Mouse (Mus musculus) CD4-positive naive resting alpha-beta T cell, adult 57 days (primary cell): ENCODE results near the gene Sirt2. TPM values are rescaled to one million over a fixed set of nuclear protein-coding genes. Genes with fewer than 3 reads are reported as not detected.

ENCODE experiments used
- total RNA-seq: library from RNA; stranded (reverse); gene quantifications from one replicate; pipeline ENCODE4 v1.2.4, GENCODE M21; 2023

Gene Sirt2
- 69.1 TPM for total RNA-seq

GRCm38 (mm10) chr7:28766173-28766879, at the start of gene Sirt2:
TSS of gene Sirt2 (plus strand) at chr7:28766735.

GRCm38 (mm10) chr7:28741709-28742438, 24.7 kb upstream of the Sirt2 start, which contains the start of the genes Mrps12 and Sars2:
TSS of gene Mrps12 (minus strand) at chr7:28741820.
TSS of gene Sars2 (plus strand) at chr7:28741992.

GRCm38 (mm10) chr7:28756079-28756478, 10.5 kb upstream of the Sirt2 start, which contains the start of gene Ccer2:
TSS of gene Ccer2 (plus strand) at chr7:28756174.

GRCm38 (mm10) chr7:28767462-28767965, 979 bp downstream of the Sirt2 start, which contains the start of gene Nfkbib:
TSS of gene Nfkbib (minus strand) at chr7:28767512.

GRCm38 (mm10) chr7:28788307-28789195, 22.0 kb downstream of the Sirt2 start, which contains the start of gene Rinl:
TSS of gene Rinl (plus strand) at chr7:28788969.

GRCm38 (mm10) chr7:28808221-28808941, 41.8 kb downstream of the Sirt2 start, which contains the start of gene Hnrnpl:
TSS of gene Hnrnpl (plus strand) at chr7:28808541.

GRCm38 (mm10) chr7:28824941-28825685, 58.6 kb downstream of the Sirt2 start, which contains the start of gene Ech1:
TSS of gene Ech1 (plus strand) at chr7:28825217.

GRCm38 (mm10) chr7:28833723-28834347, 67.3 kb downstream of the Sirt2 start, which contains the start of gene Lgals4:
TSS of gene Lgals4 (plus strand) at chr7:28833854.

Other genes with a start within 250 kb of the Sirt2 start
- not detected for gene Ifnl3, start 243.9 kb upstream of the Sirt2 start, total RNA-seq
- gene Sycn, start 225.8 kb upstream of the Sirt2 start, total RNA-seq, result not detected
- 0.38 TPM for gene Nccrp1, start 219.5 kb upstream of the Sirt2 start, total RNA-seq
- gene Samd4b, start 168.6 kb upstream of the Sirt2 start, total RNA-seq, result 45.7 TPM
- gene Pak4, start 168.6 kb upstream of the Sirt2 start, total RNA-seq, result 8.9 TPM
- gene Acp7, start 135.4 kb upstream of the Sirt2 start, total RNA-seq, result not detected
- gene Fbxo27, start 73.9 kb upstream of the Sirt2 start, total RNA-seq, result 2.8 TPM
- 34.4 TPM for gene Fbxo17, start 49.9 kb upstream of the Sirt2 start, total RNA-seq
- 24.0 TPM for gene Mrps12, start 24.9 kb upstream of the Sirt2 start, total RNA-seq
- gene Sars2, start 24.7 kb upstream of the Sirt2 start, total RNA-seq, result 22.5 TPM
- 1.3 TPM for gene Ccer2, start 10.6 kb upstream of the Sirt2 start, total RNA-seq
- 58.4 TPM for gene Nfkbib, start 777 bp downstream of the Sirt2 start, total RNA-seq
- gene Rinl, start 22.2 kb downstream of the Sirt2 start, total RNA-seq, result 124 TPM
- 651 TPM for gene Hnrnpl, start 41.8 kb downstream of the Sirt2 start, total RNA-seq
- 57.6 TPM for gene Ech1, start 58.5 kb downstream of the Sirt2 start, total RNA-seq
- 11.4 TPM for gene Lgals4, start 67.1 kb downstream of the Sirt2 start, total RNA-seq
- gene Lgals7, start 97.1 kb downstream of the Sirt2 start, total RNA-seq, result not detected
- not detected for gene Capn12, start 114.7 kb downstream of the Sirt2 start, total RNA-seq
- gene Actn4, start 195.6 kb downstream of the Sirt2 start, total RNA-seq, result 172 TPM
- gene Eif3k, start 215.1 kb downstream of the Sirt2 start, total RNA-seq, result 306 TPM
- 83.2 TPM for gene Map4k1, start 215.3 kb downstream of the Sirt2 start, total RNA-seq